Mouse (Mus musculus): ENCODE results near the gene Chpf.

- TF ChIP-seq CTCF (IDR thresholded peaks at IDR 0.05; ENCODE audit: low read depth), result no peak
- TF ChIP-seq EP300 (optimal IDR thresholded peaks at IDR 0.05), result no peak
These were observed 24.0 kb upstream of the Chpf start for GRCm38 (mm10) chr1:75502945-75503650.

Measured in stomach, postnatal 0 days (tissue).